Mouse (Mus musculus) G1E (cell line): ENCODE measurements at regions not wholly inside any gene's neighbourhood (a gene's known extent, or its start where the extent isn't known, plus 50 kb on each side); places are given as distances from the start of the nearest gene placed in this dataset.

ENCODE experiments used
- CTCF ChIP-seq: IDR thresholded peaks from 2 replicates; pipeline ENCODE4 v1.5.1; 2012; ENCODE audit warnings: low read depth, low read length, inconsistent platforms, mixed read lengths
- GATA1 ChIP-seq: IDR thresholded peaks from 2 replicates; pipeline ENCODE4 v1.6.1; 2012; ENCODE audit warnings: borderline replicate concordance, low read length, inconsistent platforms, mixed read lengths
- GATA2 ChIP-seq: IDR thresholded peaks from 2 replicates; pipeline ENCODE4 v1.6.1; 2012; ENCODE audit warnings: low read depth, low read length, inconsistent platforms, borderline replicate concordance
- POLR2AphosphoS5 ChIP-seq: IDR thresholded peaks from 2 replicates; pipeline ENCODE4 v1.6.1; 2012; ENCODE audit warnings: low read depth, low read length, inconsistent platforms; ENCODE audit not compliant: insufficient replicate concordance
- TAL1 ChIP-seq: conservative IDR thresholded peaks from 2 replicates; pipeline ENCODE4 v1.6.1; 2012; ENCODE audit warnings: low read depth, low read length, inconsistent platforms, mixed read lengths

DNA sequence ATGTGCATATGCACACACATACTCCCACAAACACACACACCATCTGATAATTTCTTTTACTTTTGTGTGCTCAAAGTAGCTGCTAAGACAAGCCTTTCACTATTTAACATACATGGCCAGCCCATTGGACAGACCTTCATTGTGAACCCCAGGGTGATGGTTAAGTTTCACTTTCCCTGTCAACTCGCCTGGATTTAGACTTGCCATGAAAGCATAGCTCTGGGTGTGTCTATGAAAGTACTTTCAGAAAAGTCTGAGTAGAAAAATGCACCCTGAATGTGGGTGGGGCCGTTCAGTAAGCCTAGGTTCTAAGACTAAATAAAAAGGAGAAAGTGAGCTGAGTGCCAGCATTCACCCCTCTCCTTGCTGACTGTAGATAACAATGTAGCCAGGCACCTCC is 113.8 kb upstream of the Spdye4c start:
- TF ChIP-seq TAL1 (no peak), GATA1 (no peak), CTCF (no peak), GATA2 (no peak), POLR2AphosphoS5 (no peak)
